Mouse (Mus musculus) CD4-positive helper T cell, adult 2 months (primary cell): ENCODE results near the gene Erc2.

ENCODE experiments used
- DNase-seq: peaks from one replicate; pipeline ENCODE4 v3.0.0-alpha.2; 2012; ENCODE audit warnings: low read depth, missing footprints, low spot score

The Erc2 gene

GRCm38 (mm10) chr14:27937922-27938321 lies 315.7 kb downstream of the Erc2 start:
- DNase-seq, result no peak

GRCm38 (mm10) chr14:27945276-27945675 lies 323.0 kb downstream of the Erc2 start:
- DNase-seq, result no peak

- DNase-seq, result no peak
These were observed 324.0 kb downstream of the Erc2 start for GRCm38 (mm10) chr14:27946211-27946610.

GRCm38 (mm10) chr14:27948391-27948790 lies 326.2 kb downstream of the Erc2 start:
- no peak for DNase-seq

GRCm38 (mm10) chr14:27953814-27954213 lies 331.6 kb downstream of the Erc2 start:
- no peak for DNase-seq

- DNase-seq, result no peak
These were observed 334.6 kb downstream of the Erc2 start for GRCm38 (mm10) chr14:27956801-27957200.

GRCm38 (mm10) chr14:27973701-27974100 lies 351.5 kb downstream of the Erc2 start:
- no peak for DNase-seq

GRCm38 (mm10) chr14:27975661-27976060 lies 353.4 kb downstream of the Erc2 start:
- no peak for DNase-seq

GRCm38 (mm10) chr14:27984758-27985157 lies 362.5 kb downstream of the Erc2 start:
- DNase-seq, result no peak

- DNase-seq, result no peak
These were observed 363.0 kb downstream of the Erc2 start for GRCm38 (mm10) chr14:27985201-27985600.

GRCm38 (mm10) chr14:27987422-27987821 lies 365.2 kb downstream of the Erc2 start:
- no peak for DNase-seq

- no peak for DNase-seq
These were observed 376.3 kb downstream of the Erc2 start for GRCm38 (mm10) chr14:27998551-27998950.

- DNase-seq, result no peak
These were observed 381.8 kb downstream of the Erc2 start for GRCm38 (mm10) chr14:28004023-28004422.

- no peak for DNase-seq
These were observed 388.5 kb downstream of the Erc2 start for GRCm38 (mm10) chr14:28010536-28011280.

GRCm38 (mm10) chr14:28023199-28023598 lies 401.0 kb downstream of the Erc2 start:
- DNase-seq, result no peak

GRCm38 (mm10) chr14:28030870-28031269 lies 408.6 kb downstream of the Erc2 start:
- DNase-seq, result no peak

GRCm38 (mm10) chr14:28035013-28035412 lies 412.8 kb downstream of the Erc2 start:
- no peak for DNase-seq

- no peak for DNase-seq
These were observed 420.9 kb downstream of the Erc2 start for GRCm38 (mm10) chr14:28043095-28043494.

GRCm38 (mm10) chr14:28051646-28052045 lies 429.4 kb downstream of the Erc2 start:
- DNase-seq, result no peak

- no peak for DNase-seq
These were observed 435.1 kb downstream of the Erc2 start for GRCm38 (mm10) chr14:28057159-28057884.

GRCm38 (mm10) chr14:28057885-28058860 lies 435.9 kb downstream of the Erc2 start:
- DNase-seq, result no peak

- DNase-seq, result no peak
These were observed 438.7 kb downstream of the Erc2 start for GRCm38 (mm10) chr14:28060891-28061290.
